Mouse (Mus musculus) neutrophil, adult 65 days (primary cell): ENCODE data around the gene Lipa. TPM values are rescaled to one million over a fixed set of nuclear protein-coding genes. Genes with fewer than 3 reads are reported as not detected.

Source experiments
- total RNA-seq: library from RNA; stranded (reverse); gene quantifications from 2 replicates; pipeline ENCODE4 v1.2.4, GENCODE M21; 2023

Lipa gene
- 54.6 and 68.1 TPM in 2 replicates for total RNA-seq

GRCm38 (mm10) chr19:34526941-34527682 is at the start of gene Lipa:
Gene Lipa (minus strand): TSS chr19:34527474.

GRCm38 (mm10) chr19:34550534-34551223 is 23.4 kb upstream of the Lipa start, which contains the start of gene Ifit2:
Gene Ifit2 (plus strand): TSS chr19:34550694.

DNA sequence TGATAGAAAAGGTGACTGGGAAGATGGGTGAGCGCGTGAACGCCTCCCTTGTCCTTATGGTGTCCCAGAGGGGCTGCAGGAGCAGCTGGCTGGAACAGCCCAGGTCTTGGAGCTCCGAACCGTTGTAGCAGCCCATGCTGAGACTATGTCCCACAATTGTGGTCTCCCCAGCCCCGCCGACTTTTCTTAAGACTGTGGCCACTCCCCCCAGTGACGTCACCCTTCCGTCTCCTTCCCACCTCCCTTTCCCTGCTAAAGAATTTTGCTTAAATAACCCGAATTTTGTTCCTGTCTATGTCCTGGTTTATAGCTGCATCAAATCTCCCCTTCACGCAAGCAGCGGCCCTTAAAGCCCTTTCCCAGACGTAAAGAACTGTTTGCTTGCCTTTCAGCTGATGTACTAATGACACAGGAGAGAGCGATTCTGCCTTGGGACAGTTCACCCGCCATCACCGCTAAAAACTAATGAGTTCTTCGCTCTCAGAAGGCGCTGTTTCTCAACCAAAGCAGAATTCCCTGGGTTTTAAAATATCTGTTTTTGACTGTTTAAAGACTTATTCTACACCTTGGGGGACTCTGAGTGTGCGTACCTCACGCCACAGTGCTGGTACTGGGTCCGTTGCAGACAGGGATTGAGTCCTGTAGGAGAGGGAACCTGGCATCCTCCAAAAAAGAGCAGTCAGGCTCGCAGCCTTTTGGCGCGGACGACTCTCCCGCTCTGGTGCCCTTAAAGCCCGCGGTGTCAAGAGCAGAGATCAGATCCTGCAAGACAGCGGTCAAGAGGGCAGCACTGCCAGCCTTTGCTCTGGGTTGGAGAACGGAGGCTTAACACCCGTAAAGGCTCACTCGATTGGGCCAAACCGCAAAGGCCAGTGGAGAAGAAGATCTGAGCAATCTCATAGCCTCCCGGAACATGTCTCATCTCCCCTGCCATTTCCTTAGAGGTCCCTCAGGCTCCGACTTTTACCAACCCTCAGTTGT is 52.0 kb downstream of the Lipa start, which contains the start of gene Ch25h:
Ch25h (minus strand) TSS at position 174 of the 981 bp plus-strand sequence.

Other genes with a start within 250 kb of the Lipa start
- 37.3 and 42.3 TPM in 2 replicates for gene Fas, start 236.8 kb downstream of the Lipa start, total RNA-seq
- not detected in 2 replicates for gene Ch25h, start 52.3 kb downstream of the Lipa start, total RNA-seq
- gene Ifit2, start 23.2 kb upstream of the Lipa start, total RNA-seq, result 3.1 and 5.1 TPM in 2 replicates
- gene Ifit3, start 56.1 kb upstream of the Lipa start, total RNA-seq, result 4.7 and 15.4 TPM in 2 replicates
- gene Ifit1bl1, start 74.5 kb upstream of the Lipa start, total RNA-seq, result 0.69 and 1.00 TPM in 2 replicates
- 1.6 and 5.9 TPM in 2 replicates for gene Ifit3b, start 80.5 kb upstream of the Lipa start, total RNA-seq
- 11.5 and 12.0 TPM in 2 replicates for gene Ifit1bl2, start 113.3 kb upstream of the Lipa start, total RNA-seq
- 2.2 and 7.9 TPM in 2 replicates for gene Ifit1, start 113.4 kb upstream of the Lipa start, total RNA-seq
- gene Slc16a12, start 219.8 kb upstream of the Lipa start, total RNA-seq, result not detected in 2 replicates